ENCODE assay signal across 22 mouse cellular contexts in genomic region chr7:37542951-37543350, GRCm38 (mm10).
"Had no signal": no experiment of that assay in that cellular context is flagged by ENCODE, and none has a peak within 500 bp of the region (broad histone marks: within the 10 kb centered on the region; RNA-seq: fewer than 3 reads in every experiment).

No protein-coding gene starts in this region.

- H3K36me3 ChIP-seq: limb, embryonic 10.5 days; limb, embryonic 13.5 days; liver, embryonic 12.5 days; liver, embryonic 15.5 days; lung, embryonic 15.5 days; midbrain, embryonic 15.5 days; neural tube, embryonic 13.5 days; stomach, embryonic 15.5 days had no signal

- H3K27ac ChIP-seq: limb, embryonic 10.5 days; limb, embryonic 13.5 days; liver, embryonic 12.5 days; liver, embryonic 15.5 days; lung, embryonic 15.5 days; midbrain, embryonic 12.5 days; midbrain, embryonic 15.5 days; neural tube, embryonic 13.5 days; stomach, embryonic 15.5 days had no signal

- ATAC-seq: liver, embryonic 12.5 days; midbrain, embryonic 15.5 days had no signal

- H3K4me2 ChIP-seq: limb, embryonic 13.5 days; liver, embryonic 12.5 days; liver, embryonic 15.5 days; lung, embryonic 15.5 days; midbrain, embryonic 12.5 days; midbrain, embryonic 15.5 days; neural tube, embryonic 13.5 days; stomach, embryonic 15.5 days had no signal

- H3K27me3 ChIP-seq: limb, embryonic 13.5 days; liver, embryonic 12.5 days; liver, embryonic 15.5 days; lung, embryonic 15.5 days; midbrain, embryonic 12.5 days; midbrain, embryonic 15.5 days; neural tube, embryonic 13.5 days; stomach, embryonic 15.5 days had no signal

- H3K4me3 ChIP-seq: limb, embryonic 10.5 days; limb, embryonic 13.5 days; liver, embryonic 12.5 days; liver, embryonic 15.5 days; lung, embryonic 15.5 days; midbrain, embryonic 12.5 days; midbrain, embryonic 15.5 days; myocyte; neural tube, embryonic 13.5 days; stomach, embryonic 15.5 days had no signal

- H3K9ac ChIP-seq: limb, embryonic 13.5 days; liver, embryonic 12.5 days; liver, embryonic 15.5 days; lung, embryonic 15.5 days; midbrain, embryonic 12.5 days; midbrain, embryonic 15.5 days; neural tube, embryonic 13.5 days; stomach, embryonic 15.5 days had no signal

- H3K9me3 ChIP-seq: limb, embryonic 10.5 days; limb, embryonic 13.5 days; liver, embryonic 12.5 days; liver, embryonic 15.5 days; lung, embryonic 15.5 days; midbrain, embryonic 12.5 days; midbrain, embryonic 15.5 days; neural tube, embryonic 13.5 days; stomach, embryonic 15.5 days had no signal

- DNase-seq: kidney, adult 9 months; kidney, postnatal 14 days; kidney, postnatal 4 days; liver; lung, adult 18-20 months; lung, postnatal 10 days; lung, postnatal 36 days; retina, postnatal 1 day; right cerebral cortex, postnatal 25 days; spleen, adult 18-20 months; thymus, adult 18-20 months; thymus, postnatal 36 days had no signal

- H3K4me1 ChIP-seq: limb, embryonic 13.5 days; liver, embryonic 12.5 days; liver, embryonic 15.5 days; lung, embryonic 15.5 days; midbrain, embryonic 12.5 days; midbrain, embryonic 15.5 days; stomach, embryonic 15.5 days had no signal
